Mouse (Mus musculus) kidney, embryonic 16.5 days (tissue): Measurements from ENCODE around the gene Gm49325. TPM values are rescaled to one million over a fixed set of nuclear protein-coding genes. Genes with fewer than 3 reads are reported as not detected.

ENCODE experiments used
- ATAC-seq: fragments of 200-750 bp; cut with Nextera tagmentation; 2 replicates; pipeline ENCODE4 v1.8.0; 2017; ENCODE audit warnings: moderate TSS enrichment; ENCODE audit not compliant: low FRiP score, low TSS enrichment
- H3K27ac ChIP-seq: fragments of 300-500 bp; sonication (generic); 2 replicates; pipeline ENCODE4 v1.5.1; 2014; ENCODE audit warnings: low read length
- H3K27me3 ChIP-seq: fragments of 300-500 bp; sonication (generic); 2 replicates; pipeline ENCODE4 v1.6.1; 2014; ENCODE audit warnings: low read length, control low read depth, mixed read lengths; ENCODE audit not compliant: insufficient read depth
- H3K36me3 ChIP-seq: fragments of 300-500 bp; sonication (generic); 2 replicates; pipeline ENCODE4 v1.6.1; 2014; ENCODE audit warnings: low read length, control low read depth, mixed read lengths; ENCODE audit not compliant: insufficient read depth
- H3K4me1 ChIP-seq: fragments of 300-500 bp; sonication (generic); 2 replicates; pipeline ENCODE4 v1.6.1; 2014; ENCODE audit warnings: low read length, control low read depth, mixed read lengths; ENCODE audit not compliant: insufficient read depth
- H3K4me2 ChIP-seq: fragments of 300-500 bp; sonication (generic); replicated peaks from 2 replicates; pipeline ENCODE4 v1.6.1; 2014; ENCODE audit warnings: low read depth, low read length
- H3K4me3 ChIP-seq: fragments of 300-500 bp; sonication (generic); 2 replicates; pipeline ENCODE4 v1.5.1; 2014; ENCODE audit warnings: mild to moderate bottlenecking, low read length
- H3K9ac ChIP-seq: fragments of 300-500 bp; sonication (generic); replicated peaks from 2 replicates; pipeline ENCODE4 v1.6.1; 2014; ENCODE audit warnings: low read length
- H3K9me3 ChIP-seq: fragments of 300-500 bp; sonication (generic); 2 replicates; pipeline ENCODE4 v1.6.1; 2016; ENCODE audit warnings: low read length, control low read depth
- WGBS: fragments of 180-500 bp; shearing (Covaris S2); extraction: QIAGEN DNeasy Blood & Tissue Kit; methylation state at CpG from one replicate; pipeline ENCODE4 v1.1.7; 2014; 5-methylcytosine and 5-hydroxymethylcytosine counted together
- polyA plus RNA-seq: library from polyadenylated mRNA; unstranded; fragments of >200 nt; fragmentation: Nextera tagmentation; extraction: Ambion mirVana; gene quantifications from 2 replicates; pipeline ENCODE4 v1.2.1, GENCODE M21; 2015

Gene Gm49325
- polyA plus RNA-seq: 2.2 TPM in 1 of 2 replicates, not detected in the other

GRCm38 (mm10) chr10:77605908-77606826 is at the start of gene Gm49325, which contains the start of gene Sumo3:
Gene Gm49325 (plus strand): TSS chr10:77606197.
Gene Sumo3 (plus strand): TSS chr10:77606097.
- under 1% methylated on average over 103 of the region's 119 CpGs for WGBS
- peak; percentile 88 for ATAC-seq
- Histone ChIP-seq H3K27ac (peak within 1 kb of the TSS; percentile 98), H3K27me3 (no peaks in the 10 kb centered on the region), H3K4me1 (peaks cover 14% of the 10 kb centered on the region), H3K9ac (peak within 1 kb of the TSS; percentile 85), H3K4me2 (peak within 1 kb of the TSS; percentile 82), H3K4me3 (peak within 1 kb of the TSS; percentile 64), H3K36me3 (peaks cover 23% of the 10 kb centered on the region), H3K9me3 (no peaks in the 10 kb centered on the region)

DNA sequence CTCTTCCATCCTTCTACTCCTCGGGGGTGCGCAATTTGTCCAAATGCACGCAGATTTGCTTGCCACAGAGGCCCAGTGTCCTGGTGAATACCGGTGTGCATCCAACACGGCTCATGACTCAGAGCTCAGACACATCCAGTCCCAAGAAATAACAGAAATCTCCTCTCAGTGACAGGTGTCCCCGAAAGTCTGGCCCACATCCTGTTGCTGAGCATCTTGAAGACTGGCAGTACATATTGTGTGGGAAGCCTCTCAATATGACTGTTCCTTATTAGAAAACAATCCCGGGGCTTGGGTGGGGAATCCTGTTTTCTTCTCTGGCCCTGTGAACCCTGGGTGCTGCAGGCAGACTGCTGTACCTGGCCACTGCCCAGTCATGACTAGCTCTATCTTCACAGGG is 49.4 kb upstream of the Gm49325 start:
- no peak for ATAC-seq
- H3K9me3 ChIP-seq: no peaks in the 10 kb centered on the region
- H3K27ac ChIP-seq: no peak overlapping the region
- H3K4me1 ChIP-seq: no peaks in the 10 kb centered on the region
- H3K4me3 ChIP-seq: no peak overlapping the region
- no peaks in the 10 kb centered on the region for H3K36me3 ChIP-seq
- no peaks in the 10 kb centered on the region for H3K27me3 ChIP-seq
- H3K9ac ChIP-seq: no peak overlapping the region
- 93% methylated on average over 7 of the region's 7 CpGs for WGBS
- no peak overlapping the region for H3K4me2 ChIP-seq

- no peaks in the 10 kb centered on the region for H3K27me3 ChIP-seq
- no peak overlapping the region for H3K4me3 ChIP-seq
- WGBS: 87% methylated on average over 4 of the region's 4 CpGs
- no peak overlapping the region for H3K9ac ChIP-seq
- no peak overlapping the region for H3K27ac ChIP-seq
- no peak for ATAC-seq
- H3K36me3 ChIP-seq: no peaks in the 10 kb centered on the region
- no peaks in the 10 kb centered on the region for H3K4me1 ChIP-seq
- H3K4me2 ChIP-seq: no peak overlapping the region
- H3K9me3 ChIP-seq: no peaks in the 10 kb centered on the region
These were observed 48.4 kb upstream of the Gm49325 start for GRCm38 (mm10) chr10:77557641-77558040.

GRCm38 (mm10) chr10:77560090-77560489 is 45.9 kb upstream of the Gm49325 start:
- H3K4me2 ChIP-seq: no peak overlapping the region
- H3K27ac ChIP-seq: no peak overlapping the region
- H3K36me3 ChIP-seq: no peaks in the 10 kb centered on the region
- no peak overlapping the region for H3K9ac ChIP-seq
- H3K9me3 ChIP-seq: no peaks in the 10 kb centered on the region
- no peak overlapping the region for H3K4me3 ChIP-seq
- WGBS: 90% methylated on average over 11 of the region's 11 CpGs
- H3K27me3 ChIP-seq: no peaks in the 10 kb centered on the region
- H3K4me1 ChIP-seq: no peaks in the 10 kb centered on the region
- ATAC-seq: no peak

- H3K27me3 ChIP-seq: no peaks in the 10 kb centered on the region
- no peaks in the 10 kb centered on the region for H3K9me3 ChIP-seq
- no peak overlapping the region for H3K4me2 ChIP-seq
- H3K27ac ChIP-seq: no peak overlapping the region
- H3K4me3 ChIP-seq: no peak overlapping the region
- no peak overlapping the region for H3K9ac ChIP-seq
- no peaks in the 10 kb centered on the region for H3K4me1 ChIP-seq
- H3K36me3 ChIP-seq: no peaks in the 10 kb centered on the region
- no peak for ATAC-seq
- 87% methylated on average over 9 of the region's 9 CpGs for WGBS
These were observed 45.2 kb upstream of the Gm49325 start for GRCm38 (mm10) chr10:77560830-77561229.

GRCm38 (mm10) chr10:77561508-77561907 is 44.5 kb upstream of the Gm49325 start:
- H3K4me3 ChIP-seq: no peak overlapping the region
- no peak for ATAC-seq
- H3K27ac ChIP-seq: no peak overlapping the region
- no peak overlapping the region for H3K4me2 ChIP-seq
- H3K4me1 ChIP-seq: no peaks in the 10 kb centered on the region
- H3K9me3 ChIP-seq: no peaks in the 10 kb centered on the region
- 78% methylated on average over 2 of the region's 2 CpGs for WGBS
- no peaks in the 10 kb centered on the region for H3K36me3 ChIP-seq
- H3K27me3 ChIP-seq: no peaks in the 10 kb centered on the region
- no peak overlapping the region for H3K9ac ChIP-seq

DNA sequence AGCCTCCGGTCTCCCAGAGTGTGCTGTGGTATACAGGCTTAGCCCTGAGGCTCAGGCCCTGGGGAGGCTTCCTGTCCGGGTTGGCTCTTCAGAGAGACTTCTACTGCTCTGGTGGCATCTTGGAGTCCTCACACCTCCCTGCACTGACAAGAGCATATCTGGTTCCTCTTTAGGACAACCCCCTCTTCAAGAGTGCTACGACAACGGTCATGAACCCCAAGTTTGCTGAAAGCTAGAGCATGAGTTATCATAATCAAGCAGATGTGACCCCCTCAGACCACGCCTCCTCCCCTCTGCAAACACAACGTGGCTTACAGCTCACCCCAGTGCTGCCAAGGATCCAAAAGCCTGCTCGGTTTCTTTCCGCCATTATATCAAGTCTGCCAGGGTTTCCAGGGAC is 41.0 kb upstream of the Gm49325 start:
- Histone ChIP-seq H3K27me3 (no peaks in the 10 kb centered on the region), H3K27ac (no peak overlapping the region), H3K9ac (no peak overlapping the region), H3K4me1 (peaks cover 4% of the 10 kb centered on the region; the same call in 1 of the 2 replicates), H3K4me3 (no peak overlapping the region), H3K9me3 (no peaks in the 10 kb centered on the region), H3K36me3 (no peaks in the 10 kb centered on the region), H3K4me2 (no peak overlapping the region)
- ATAC-seq: no peak
- 84% methylated on average over 8 of the region's 8 CpGs for WGBS

DNA sequence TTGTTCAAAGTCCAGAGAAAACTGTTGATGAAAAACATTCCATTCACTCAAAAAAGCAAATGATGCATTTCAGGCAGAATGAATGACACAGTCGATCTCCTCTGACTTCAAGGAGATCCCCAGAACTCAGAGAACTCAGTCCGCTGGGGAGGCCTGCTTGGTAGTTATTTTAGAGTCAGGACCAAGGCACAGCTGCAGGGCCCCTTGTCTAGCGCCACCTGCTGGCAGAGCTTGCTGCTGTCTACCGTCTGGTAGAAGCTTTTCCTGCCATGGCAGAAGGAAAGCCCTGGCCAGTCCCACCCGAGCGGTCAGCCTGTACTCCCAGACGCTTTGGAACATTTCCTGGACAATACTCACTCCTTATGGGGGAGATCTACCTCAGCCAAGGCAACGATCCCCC is 39.3 kb upstream of the Gm49325 start:
- no peaks in the 10 kb centered on the region for H3K36me3 ChIP-seq
- peaks cover 4% of the 10 kb centered on the region; the same call in 1 of the 2 replicates for H3K4me1 ChIP-seq
- 25% methylated on average over 8 of the region's 8 CpGs for WGBS
- H3K4me2 ChIP-seq: no peak overlapping the region
- no peak overlapping the region for H3K27ac ChIP-seq
- no peaks in the 10 kb centered on the region for H3K9me3 ChIP-seq
- no peak for ATAC-seq
- H3K9ac ChIP-seq: no peak overlapping the region
- H3K27me3 ChIP-seq: no peaks in the 10 kb centered on the region
- H3K4me3 ChIP-seq: no peak overlapping the region

DNA sequence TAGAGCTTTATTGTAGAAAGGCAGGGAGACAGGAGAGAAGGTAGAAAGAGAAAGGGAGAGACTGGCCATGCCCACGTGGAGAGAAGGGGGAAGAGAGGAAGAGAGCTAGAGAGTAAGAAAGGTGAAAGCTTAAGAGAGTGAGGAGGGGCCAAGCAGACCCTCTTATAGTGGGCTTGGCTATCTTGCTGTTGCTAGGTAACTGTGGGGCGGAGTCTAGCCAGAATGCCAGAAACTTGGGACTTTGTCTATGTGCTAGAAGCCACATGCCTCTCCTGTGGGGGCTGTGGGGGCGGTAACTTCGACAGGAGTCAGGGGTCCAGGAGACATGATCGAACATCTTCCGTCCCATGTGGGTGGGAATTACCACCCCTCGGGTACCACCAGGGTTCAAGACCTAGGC is 36.5 kb upstream of the Gm49325 start:
- H3K4me3 ChIP-seq: no peak overlapping the region
- 48% methylated on average over 7 of the region's 7 CpGs for WGBS
- H3K4me2 ChIP-seq: no peak overlapping the region
- H3K4me1 ChIP-seq: peaks cover 4% of the 10 kb centered on the region; the same call in 1 of the 2 replicates
- H3K27ac ChIP-seq: no peak overlapping the region
- H3K27me3 ChIP-seq: no peaks in the 10 kb centered on the region
- H3K9me3 ChIP-seq: no peaks in the 10 kb centered on the region
- H3K9ac ChIP-seq: no peak overlapping the region
- H3K36me3 ChIP-seq: no peaks in the 10 kb centered on the region
- no peak for ATAC-seq
